Mouse (Mus musculus) adrenal gland, adult 2 months (tissue): ENCODE measurements around the gene Bcl7a. TPM values are rescaled to one million over a fixed set of nuclear protein-coding genes. Genes with fewer than 3 reads are reported as not detected.

Experiments
- DNase-seq: peaks from one replicate; pipeline ENCODE4 v3.0.0; 2021
- long read RNA-seq: library from polyadenylated mRNA; stranded (forward); transcript quantifications from one replicate; pipeline ENCODE4 v2.0.0, GENCODE M21; 2021
- polyA plus RNA-seq: library from polyadenylated mRNA; depleted of rRNA; stranded (reverse); fragments of >200 nt; gene quantifications from 2 replicates; pipeline ENCODE4 v1.2.3, GENCODE M21; 2012; rRNA removed
- total RNA-seq, 2 experiments: library from RNA; stranded (reverse); gene quantifications; 2 replicates each; pipeline ENCODE4 v1.2.3; 2021

Bcl7a gene
- total RNA-seq (10 to 100 TPM in 1 of 2 experiments, 1 to 10 TPM in 1; 6.1 to 11.2 TPM), polyA plus RNA-seq (5.2 and 6.1 TPM in 2 replicates)
- long read RNA-seq, full-length matches to known transcripts, result 1 of 3 reads
- long read RNA-seq, partial matches to known transcripts, result 0 of 3 reads
- long read RNA-seq, other reads (novel, unspliced or antisense), result 2 of 3 reads

DNA sequence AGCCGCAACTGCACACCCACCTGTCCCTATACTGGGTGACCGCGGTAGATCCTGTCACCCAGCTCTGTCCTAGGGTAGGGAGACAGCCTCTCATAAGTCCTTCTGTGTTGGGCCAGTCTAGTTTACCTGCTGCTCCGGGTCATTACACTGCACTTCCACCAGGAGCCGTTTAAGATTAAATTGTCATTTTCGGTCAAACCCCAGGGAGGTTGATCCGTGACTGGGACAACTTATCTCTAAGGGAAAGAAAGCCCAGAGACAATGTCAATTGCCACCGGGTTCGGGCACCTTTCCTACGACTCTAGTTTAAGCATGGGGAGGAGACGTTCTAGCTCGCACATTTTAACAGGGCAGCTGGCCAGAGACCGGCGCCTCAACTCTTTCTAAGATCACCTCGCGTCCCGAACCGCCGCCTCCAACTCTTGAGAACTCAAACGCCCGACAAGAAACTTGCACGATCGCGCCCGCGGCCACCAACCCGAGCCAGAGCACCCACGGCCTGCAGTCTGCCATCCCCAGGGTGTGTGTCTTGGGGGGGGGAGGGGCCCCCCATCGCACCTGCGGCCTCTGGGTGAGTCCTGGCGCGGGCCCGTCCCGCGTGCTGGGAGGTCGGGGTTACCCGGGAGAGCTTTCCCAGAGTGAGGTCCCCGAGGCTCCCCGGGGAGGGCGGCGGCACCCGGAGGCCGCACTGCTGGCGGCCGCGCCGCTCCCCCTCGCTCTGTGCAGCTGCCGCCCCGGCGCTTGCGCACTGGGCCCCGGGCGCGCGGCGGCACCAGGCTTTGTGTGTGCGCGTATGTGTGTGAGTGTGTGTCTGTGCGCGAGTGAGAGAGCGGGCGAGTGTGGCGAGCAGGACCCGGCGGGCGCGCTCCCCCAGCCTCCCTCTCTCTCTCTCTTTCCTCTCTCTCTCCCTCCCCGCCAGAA is at the start of gene Bcl7a:
Bcl7a (plus strand) TSS at position 128 of the 921 bp plus-strand sequence.
- DNase-seq, result peak; percentile 94

- no peak for DNase-seq
Measured at GRCm38 (mm10) chr5:123294653-123295052, 49.0 kb upstream of the Bcl7a start.

- no peak for DNase-seq
Measured at GRCm38 (mm10) chr5:123296224-123296806, 47.3 kb upstream of the Bcl7a start.

DNA sequence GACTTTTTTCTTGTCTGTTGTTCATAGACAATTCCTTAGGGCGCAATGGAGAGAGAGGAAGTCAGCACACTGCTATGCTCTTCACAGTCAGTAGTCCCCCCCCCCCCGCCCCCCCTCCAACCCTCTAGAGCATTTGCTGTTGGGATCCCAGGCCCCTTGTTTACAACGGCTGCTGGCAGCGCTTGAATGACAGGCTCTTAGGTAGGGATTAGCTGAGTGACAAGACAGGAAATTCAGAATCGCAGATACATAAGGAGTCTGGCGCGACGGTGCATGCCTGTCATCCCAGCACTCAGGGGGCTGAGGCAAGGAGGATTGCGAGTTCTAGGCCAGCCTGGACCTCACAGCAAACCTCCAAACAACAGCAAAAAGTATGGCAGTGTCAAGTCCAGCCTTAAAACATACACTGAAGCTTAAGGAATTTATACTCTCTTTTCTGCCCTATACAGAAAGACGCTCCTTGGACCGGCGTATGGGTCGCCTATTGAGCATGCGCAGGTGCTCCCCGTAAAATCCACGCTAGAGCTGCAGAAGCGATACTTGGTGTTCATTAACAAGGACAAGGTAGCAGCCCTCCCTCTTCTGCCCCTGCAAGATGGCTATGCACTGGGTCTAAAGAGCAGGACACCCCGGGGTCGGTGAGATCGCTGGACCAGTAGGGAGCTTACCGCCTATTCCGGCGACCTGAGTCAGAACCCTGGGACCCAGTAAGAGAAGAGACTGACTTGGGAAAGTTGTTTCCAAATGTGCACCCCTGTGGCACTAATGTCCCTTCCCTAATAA is 46.5 kb upstream of the Bcl7a start:
- DNase-seq, result no peak

GRCm38 (mm10) chr5:123297830-123298229 is 45.8 kb upstream of the Bcl7a start:
- no peak for DNase-seq

- DNase-seq, result no peak
Measured at GRCm38 (mm10) chr5:123298526-123298925, 45.1 kb upstream of the Bcl7a start.

DNA sequence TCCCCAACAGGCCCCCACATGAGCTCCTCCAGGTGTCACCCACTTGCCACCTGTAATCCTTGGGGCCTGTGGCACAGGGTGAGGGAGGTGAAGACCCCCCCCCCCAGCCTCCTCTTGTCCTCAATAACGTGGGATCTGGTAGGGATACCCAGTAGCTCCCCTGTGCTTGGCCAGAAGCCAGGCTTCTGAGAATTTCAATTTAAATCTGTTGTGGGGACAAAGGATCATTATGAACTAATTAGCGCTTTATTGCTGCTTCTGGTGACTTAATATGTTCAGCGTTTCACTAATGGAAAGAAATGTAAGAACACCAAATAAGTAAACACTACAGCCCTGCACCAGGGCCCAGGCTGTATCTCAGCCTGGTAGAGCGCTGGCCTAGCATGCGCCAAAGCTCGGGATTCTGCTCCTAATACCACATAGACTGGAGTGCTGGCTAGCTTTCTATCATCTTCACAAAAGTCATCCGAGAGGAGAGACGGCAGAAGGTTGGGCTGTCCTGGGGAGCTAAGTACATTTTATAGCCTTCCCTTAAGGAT is 43.1 kb upstream of the Bcl7a start:
- no peak for DNase-seq

GRCm38 (mm10) chr5:123301780-123302521 is 41.7 kb upstream of the Bcl7a start:
- no peak for DNase-seq

- no peak for DNase-seq
Measured at GRCm38 (mm10) chr5:123307630-123308282, 35.9 kb upstream of the Bcl7a start.

DNA sequence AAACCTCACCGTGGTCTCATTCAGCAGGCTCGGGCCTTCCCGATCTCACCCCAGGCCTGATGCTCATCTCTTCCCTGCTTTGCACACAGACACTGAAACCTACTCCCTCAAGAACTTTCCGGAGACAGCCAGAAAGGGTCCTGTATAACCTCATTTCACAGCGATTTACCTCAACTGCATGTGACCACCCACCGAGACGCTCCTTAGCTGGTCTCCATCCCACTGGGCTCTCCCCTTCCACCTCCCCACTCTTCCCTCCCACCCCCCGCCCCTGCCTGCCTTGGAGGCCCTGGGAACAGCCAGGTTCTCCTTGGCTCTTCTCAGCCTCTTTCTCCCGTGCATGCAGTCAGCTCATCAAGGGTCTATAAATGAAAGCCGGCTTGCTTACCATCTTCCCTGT is 33.8 kb upstream of the Bcl7a start:
- no peak for DNase-seq

- DNase-seq, result no peak
Measured at GRCm38 (mm10) chr5:123310221-123310620, 33.4 kb upstream of the Bcl7a start.

DNA sequence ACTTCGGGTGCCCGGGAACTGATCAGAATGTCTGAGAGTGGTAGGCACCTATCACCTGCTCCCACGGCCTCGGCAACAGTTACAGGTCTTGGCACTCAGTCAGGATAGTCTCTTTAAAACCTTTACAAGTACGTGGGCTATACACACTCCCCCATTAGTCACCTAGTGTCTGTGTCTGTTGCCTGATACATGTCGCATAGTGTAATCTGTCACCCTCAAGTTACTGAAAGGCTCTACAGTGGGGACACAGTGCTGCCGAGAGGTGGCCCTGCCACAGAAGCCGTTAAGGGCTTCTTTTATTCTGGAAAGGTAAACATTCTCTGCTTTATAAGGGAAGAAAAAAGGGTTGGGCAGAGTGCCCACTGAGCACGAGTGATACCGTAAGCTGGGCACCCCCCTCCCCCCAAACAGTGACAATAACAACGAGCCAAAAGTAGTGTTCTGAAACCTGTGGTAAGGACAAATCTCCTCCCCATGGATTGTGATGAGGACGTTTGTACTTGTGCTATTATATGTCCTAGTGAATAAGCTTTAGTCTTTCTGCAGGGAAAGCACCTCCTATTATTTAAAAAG is 30.5 kb upstream of the Bcl7a start:
- no peak for DNase-seq

DNA sequence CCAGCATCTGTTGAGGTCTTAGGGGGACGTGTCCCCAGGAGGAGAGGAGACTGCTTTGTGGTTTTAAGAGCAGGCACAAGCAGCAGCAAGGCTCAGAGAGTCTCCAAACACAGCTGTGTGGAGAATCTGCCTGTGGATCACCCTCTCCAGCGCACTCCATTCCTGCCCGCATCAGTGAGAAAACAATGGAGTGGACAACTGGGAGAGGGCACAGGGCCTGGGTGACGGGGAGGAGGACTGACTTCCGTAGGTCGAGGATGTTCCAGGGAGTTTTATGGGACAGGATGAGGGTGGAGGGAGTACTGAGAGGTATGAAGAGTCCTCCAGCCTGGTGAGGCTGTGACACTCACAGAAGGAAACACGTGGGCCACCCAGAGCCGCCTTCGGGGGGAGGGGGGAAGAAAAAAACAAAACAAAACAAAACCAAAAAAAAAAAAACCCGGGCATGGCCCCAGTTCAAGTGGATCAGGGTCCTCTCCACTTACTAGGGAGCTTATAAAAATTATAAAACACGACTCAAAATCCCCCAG is 29.7 kb upstream of the Bcl7a start:
- DNase-seq, result no peak

DNA sequence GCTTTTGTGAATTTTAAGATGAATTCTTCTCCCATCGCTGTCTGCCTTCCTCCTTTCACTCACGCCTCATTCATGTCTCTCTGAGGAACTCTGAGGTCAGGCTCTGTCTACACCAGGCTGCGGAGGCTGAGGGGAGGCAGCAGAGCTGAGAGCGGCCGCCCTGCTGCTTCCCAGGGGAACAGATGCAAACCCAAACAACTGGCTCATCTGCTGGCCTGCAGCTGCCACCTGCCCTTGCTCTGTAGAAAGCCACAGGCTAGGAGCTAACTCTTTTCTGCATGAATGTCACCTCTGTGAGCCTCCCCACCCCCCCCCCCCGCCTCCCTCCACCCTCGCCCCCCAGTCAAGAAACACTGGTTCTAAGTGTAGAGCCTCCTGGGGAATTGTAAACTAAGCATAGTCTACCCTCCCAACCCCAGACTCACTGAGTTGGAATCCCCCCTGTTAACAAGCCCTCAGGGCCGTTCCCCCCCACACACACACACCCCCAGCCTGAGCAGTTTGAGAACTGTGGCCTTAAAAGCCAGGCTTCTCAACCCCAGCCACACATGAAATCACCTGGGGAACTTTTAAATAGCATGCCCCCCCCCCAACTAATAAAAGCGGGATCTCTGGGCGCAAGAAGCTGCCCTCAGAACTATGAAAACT is 28.3 kb upstream of the Bcl7a start:
- no peak for DNase-seq

- DNase-seq, result peak; percentile 17
Measured at GRCm38 (mm10) chr5:123317992-123318391, 25.6 kb upstream of the Bcl7a start.

DNA sequence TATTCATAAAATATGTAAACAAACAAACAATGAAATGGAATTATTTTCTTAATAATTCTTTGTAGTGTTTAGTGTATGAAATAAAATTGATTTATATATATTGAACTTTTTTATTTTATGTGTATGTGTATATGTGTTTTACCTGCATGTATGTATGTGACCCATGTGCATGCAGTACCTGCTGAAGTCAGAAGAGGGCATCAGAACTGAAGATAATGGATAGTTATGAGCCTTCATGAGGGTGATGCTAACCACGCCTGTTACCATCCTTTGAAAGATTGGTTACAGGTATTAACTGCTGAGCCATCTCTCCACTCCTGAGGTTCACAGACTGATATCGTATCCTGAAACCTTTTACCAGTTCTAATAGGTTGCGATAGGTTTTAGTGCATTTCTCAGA is 23.5 kb upstream of the Bcl7a start:
- no peak for DNase-seq

DNA sequence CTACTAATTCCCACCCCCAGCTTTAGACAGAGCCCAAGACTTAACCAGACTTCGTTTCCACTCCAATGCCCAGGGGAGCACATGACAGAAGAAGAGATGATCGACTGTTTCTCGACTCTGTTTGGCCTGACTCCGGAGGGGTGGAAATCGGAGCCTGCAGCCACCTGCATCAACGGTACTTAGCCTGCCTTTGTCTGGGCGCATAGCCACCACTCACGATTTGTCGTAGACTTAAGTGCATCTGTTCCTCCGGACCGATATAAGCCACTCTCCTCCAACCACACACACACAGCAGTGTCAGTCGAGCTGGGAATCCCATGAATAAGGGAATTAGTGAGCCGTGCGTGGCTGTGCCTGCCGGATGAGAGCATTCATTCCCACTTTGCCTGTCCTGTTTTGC is 19.4 kb upstream of the Bcl7a start:
- no peak for DNase-seq

DNA sequence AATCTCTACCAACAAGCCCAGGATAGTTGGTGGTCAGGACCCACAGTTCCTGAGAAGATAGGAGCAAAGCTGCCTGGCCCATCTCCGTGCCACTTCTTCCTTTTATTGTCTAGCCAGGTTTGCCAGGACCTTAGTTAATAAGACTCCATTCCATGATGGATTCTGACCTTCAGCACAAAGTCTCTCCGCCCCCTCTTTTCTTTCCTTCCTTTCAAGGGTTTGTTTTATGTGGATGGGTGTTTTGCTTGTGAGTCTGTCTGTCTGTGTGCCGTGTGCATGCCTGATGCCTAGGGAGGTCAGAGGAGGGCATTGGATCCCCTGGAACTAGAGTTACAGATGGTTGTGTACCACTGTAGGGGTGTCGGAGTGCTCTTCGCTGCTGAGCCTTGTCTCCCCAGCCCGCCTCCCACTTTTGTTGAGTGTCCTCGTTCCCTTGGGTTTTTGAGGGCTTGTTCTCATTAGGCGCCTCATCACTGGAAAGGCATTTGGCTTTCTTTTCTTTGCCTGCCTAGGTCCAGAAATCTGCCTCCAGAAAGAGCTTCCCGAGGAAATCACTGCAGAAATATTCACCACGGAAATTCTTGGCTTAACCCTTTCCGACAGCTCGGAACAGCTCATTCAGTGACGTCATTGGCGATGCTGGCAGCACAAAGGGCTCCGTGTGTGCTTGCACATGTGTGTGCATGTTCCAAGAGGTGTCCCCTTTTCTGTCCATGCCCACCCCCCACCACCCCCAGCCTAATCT is 17.5 kb upstream of the Bcl7a start:
- DNase-seq, result no peak

GRCm38 (mm10) chr5:123326751-123327148 is 16.9 kb upstream of the Bcl7a start:
- no peak for DNase-seq
